Mouse (Mus musculus): ENCODE data around the gene Pabpc5. TPM values are rescaled to one million over a fixed set of nuclear protein-coding genes. Genes with fewer than 3 reads are reported as not detected.
A peak's percentile ranks its signal among the peaks of the same experiment; 100 is the strongest.

Gene Pabpc5
- polyA plus RNA-seq (2011; ENCODE audit: insufficient read length, low read depth, missing spikeins), result 0.65 and 0.91 TPM in 2 replicates

DNA sequence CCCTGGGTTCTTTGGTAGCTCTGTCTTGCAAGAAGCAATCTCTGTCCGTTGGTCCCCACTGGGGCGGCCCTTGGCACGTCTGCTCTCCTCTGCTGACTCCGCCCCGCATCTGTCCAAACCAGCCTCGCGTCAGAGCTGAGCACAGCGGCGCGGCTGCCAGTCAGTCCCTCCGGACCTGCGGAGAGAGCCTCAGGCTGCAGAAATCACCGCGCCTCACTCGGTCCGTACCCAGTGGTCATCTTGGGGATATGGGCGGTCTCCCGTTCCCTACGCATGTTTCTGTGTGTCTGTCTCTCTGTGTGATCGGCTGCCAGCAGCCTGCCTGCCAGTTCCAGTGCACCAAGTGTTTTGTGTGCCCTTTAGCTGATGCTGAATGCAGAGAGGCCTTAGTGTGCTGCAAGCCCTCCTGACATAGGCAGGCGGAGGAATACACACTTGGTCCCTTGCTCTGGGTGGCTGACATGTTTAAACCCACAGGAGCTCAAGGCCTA, at the start of gene Pabpc5:
Gene Pabpc5, plus strand, starts transcription at position 116 of the 491 bp plus-strand sequence.
- TF ChIP-seq CTCF (IDR thresholded peaks at IDR 0.05; ENCODE audit: borderline replicate concordance, insufficient read depth, low read length) (no peak), POLR2A (IDR thresholded peaks at IDR 0.05; ENCODE audit: low read depth, low read length) (peak; percentile 80)
- no peaks in the 10 kb centered on the region for H3K4me1 ChIP-seq (ENCODE audit: control insufficient read depth, insufficient read depth, low read length)
- H3K4me3 ChIP-seq (ENCODE audit: insufficient read depth, low read length), result peak within 1 kb of the TSS; percentile 23; the same call in 1 of the 2 replicates
- H3K27ac ChIP-seq (ENCODE audit: insufficient read depth, low read length), result no peak within 1 kb of the TSS

- H3K27ac ChIP-seq (ENCODE audit: insufficient read depth, low read length), result no peak overlapping the region
- H3K4me1 ChIP-seq (ENCODE audit: control insufficient read depth, insufficient read depth, low read length), result no peaks in the 10 kb centered on the region
- TF ChIP-seq POLR2A (IDR thresholded peaks at IDR 0.05; ENCODE audit: low read depth, low read length), result no peak
- no peak for TF ChIP-seq CTCF (IDR thresholded peaks at IDR 0.05; ENCODE audit: borderline replicate concordance, insufficient read depth, low read length)
- H3K4me3 ChIP-seq (ENCODE audit: insufficient read depth, low read length), result no peak overlapping the region
Measured at GRCm38 (mm10) chrX:119886957-119887593, 39.9 kb upstream of the Pabpc5 start.

- no peaks in the 10 kb centered on the region for H3K4me1 ChIP-seq (ENCODE audit: control insufficient read depth, insufficient read depth, low read length)
- no peak overlapping the region for H3K4me3 ChIP-seq (ENCODE audit: insufficient read depth, low read length)
- no peak overlapping the region for H3K27ac ChIP-seq (ENCODE audit: insufficient read depth, low read length)
- no peak for TF ChIP-seq CTCF (IDR thresholded peaks at IDR 0.05; ENCODE audit: borderline replicate concordance, insufficient read depth, low read length)
- no peak for TF ChIP-seq POLR2A (IDR thresholded peaks at IDR 0.05; ENCODE audit: low read depth, low read length)
Measured at GRCm38 (mm10) chrX:119888326-119888920, 38.6 kb upstream of the Pabpc5 start.

GRCm38 (mm10) chrX:119927852-119928251, 856 bp downstream of the Pabpc5 start:
- no peak overlapping the region for H3K27ac ChIP-seq (ENCODE audit: insufficient read depth, low read length)
- H3K4me3 ChIP-seq (ENCODE audit: insufficient read depth, low read length), result no peak overlapping the region

More at GRCm38 (mm10) chrX:119927852-119928251, 856 bp downstream of the Pabpc5 start:
- no peaks in the 10 kb centered on the region for H3K4me1 ChIP-seq (ENCODE audit: control insufficient read depth, insufficient read depth, low read length)
- no peak for TF ChIP-seq CTCF (IDR thresholded peaks at IDR 0.05; ENCODE audit: borderline replicate concordance, insufficient read depth, low read length)
- TF ChIP-seq POLR2A (IDR thresholded peaks at IDR 0.05; ENCODE audit: low read depth, low read length), result no peak
